Comparison of ENCODE assay signal across 10 mouse cellular contexts in genomic region chr2:153422051-153422450, GRCm38 (mm10).
DNase-seq lines count a peak whose midpoint lies in the region; ATAC-seq and TF ChIP-seq lines count a peak whose summit lies in the region.
"Had no signal": no experiment of that assay in that cellular context is flagged by ENCODE, and none has a peak within 500 bp of the region (broad histone marks: within the 10 kb centered on the region; RNA-seq: fewer than 3 reads in every experiment).

No protein-coding gene starts in this region.

- peak; percentile 46 for DNase-seq in neural tube, embryonic 11.5 days (ENCODE audit: low spot score)
- DNase-seq in neural tube, embryonic 10.5 days (ENCODE audit: extremely low spot score, low spot score): no peak
- peak; percentile 45 for DNase-seq in lung, postnatal 10 days
- DNase-seq in stomach, postnatal 0 days (ENCODE audit: low spot score): peak; percentile 40
- DNase-seq in spleen, adult 18-20 months: no peak

- TF ChIP-seq CTCF in stomach, postnatal 0 days (IDR thresholded peaks at IDR 0.05; ENCODE audit: low read depth): no peak

- no peak for TF ChIP-seq EP300 in stomach, postnatal 0 days (optimal IDR thresholded peaks at IDR 0.05)

- no peak for ATAC-seq in neural tube, embryonic 11.5 days (ENCODE audit: insufficient read depth, low FRiP score, low TSS enrichment)
- ATAC-seq in forebrain, embryonic 16.5 days: peak; percentile 45
- no peak; the same call in 1 of the 2 replicates for ATAC-seq in stomach, postnatal 0 days (ENCODE audit: low FRiP score, low TSS enrichment)
- ATAC-seq in megakaryocyte progenitor cell, adult 5-6 weeks (replicated peaks; ENCODE audit: poor library complexity): no peak
- ATAC-seq: intestine, embryonic 16.5 days had no signal

- no peak overlapping the region for H3K4me2 ChIP-seq in neural tube, embryonic 11.5 days (ENCODE audit: low read depth)
- H3K4me2 ChIP-seq in forebrain, embryonic 16.5 days (ENCODE audit: low read length): no peak overlapping the region
- H3K4me2 ChIP-seq in stomach, postnatal 0 days (replicated peaks; ENCODE audit: low read depth): no peak overlapping the region

- H3K9me3 ChIP-seq in neural tube, embryonic 11.5 days (ENCODE audit: control insufficient read depth, low read length): no peaks in the 10 kb centered on the region
- H3K9me3 ChIP-seq in forebrain, embryonic 16.5 days (ENCODE audit: control insufficient read depth, low read length): no peaks in the 10 kb centered on the region
- H3K9me3 ChIP-seq in stomach, postnatal 0 days (ENCODE audit: control insufficient read depth, low read length): no peaks in the 10 kb centered on the region
- H3K9me3 ChIP-seq: G1E had no signal

- no peak overlapping the region for H3K27ac ChIP-seq in neural tube, embryonic 11.5 days (ENCODE audit: low read depth, low read length)
- H3K27ac ChIP-seq in forebrain, embryonic 16.5 days (ENCODE audit: low read length): no peak overlapping the region
- H3K27ac ChIP-seq in stomach, postnatal 0 days (replicated peaks): no peak overlapping the region
- H3K27ac ChIP-seq: liver, embryonic 14.5 days had no signal

- H3K36me3 ChIP-seq in neural tube, embryonic 11.5 days (ENCODE audit: control insufficient read depth, insufficient read depth, low read length): peaks cover 13% of the 10 kb centered on the region
- H3K36me3 ChIP-seq in forebrain, embryonic 16.5 days (ENCODE audit: control insufficient read depth, insufficient read depth): peaks cover 18% of the 10 kb centered on the region
- peaks cover 4% of the 10 kb centered on the region; the same call in 1 of the 2 replicates for H3K36me3 ChIP-seq in stomach, postnatal 0 days (ENCODE audit: control insufficient read depth, insufficient read depth, low read length)

- H3K4me3 ChIP-seq in neural tube, embryonic 11.5 days (ENCODE audit: low read depth, low read length): no peak overlapping the region
- H3K4me3 ChIP-seq in forebrain, embryonic 16.5 days (replicated peaks; ENCODE audit: low read length): no peak overlapping the region
- no peak overlapping the region for H3K4me3 ChIP-seq in stomach, postnatal 0 days (ENCODE audit: low read depth, low read length)

- 30% methylated on average over 5 of the region's 5 CpGs for WGBS in neural tube, embryonic 11.5 days
- WGBS in forebrain, embryonic 16.5 days: 12% methylated on average over 5 of the region's 5 CpGs
- 36% methylated on average over 5 of the region's 5 CpGs for WGBS in stomach, postnatal 0 days

- H3K27me3 ChIP-seq in neural tube, embryonic 11.5 days (ENCODE audit: control insufficient read depth, insufficient read depth, low read length): no peaks in the 10 kb centered on the region
- H3K27me3 ChIP-seq in forebrain, embryonic 16.5 days (replicated peaks; ENCODE audit: control insufficient read depth, insufficient read depth, low read length): no peaks in the 10 kb centered on the region
- H3K27me3 ChIP-seq in stomach, postnatal 0 days (ENCODE audit: control insufficient read depth, insufficient read depth, low read length): no peaks in the 10 kb centered on the region

- peaks cover 19% of the 10 kb centered on the region for H3K4me1 ChIP-seq in neural tube, embryonic 11.5 days (ENCODE audit: control insufficient read depth, insufficient read depth, low read length)
- H3K4me1 ChIP-seq in forebrain, embryonic 16.5 days (replicated peaks; ENCODE audit: control insufficient read depth, insufficient read depth, low read length): peaks cover 42% of the 10 kb centered on the region
- H3K4me1 ChIP-seq in stomach, postnatal 0 days (replicated peaks; ENCODE audit: control insufficient read depth, insufficient read depth): peaks cover 3% of the 10 kb centered on the region; the same call in 1 of the 2 replicates

- H3K9ac ChIP-seq in neural tube, embryonic 11.5 days (ENCODE audit: low read length): no peak overlapping the region
- no peak overlapping the region for H3K9ac ChIP-seq in forebrain, embryonic 16.5 days (replicated peaks; ENCODE audit: low read depth, low read length)
- no peak overlapping the region for H3K9ac ChIP-seq in stomach, postnatal 0 days (ENCODE audit: low read length)
- H3K9ac ChIP-seq: liver, embryonic 14.5 days had no signal

Comparison
In these comparisons a context has a peak if more than half of its experiments do, and no peak if none do; other contexts are left out.
1. DNase-seq: peak in neural tube, embryonic 11.5 days (single experiment), lung, postnatal 10 days (single experiment) and stomach, postnatal 0 days (single experiment); none in neural tube, embryonic 10.5 days (single experiment) and spleen, adult 18-20 months (0 of 2).